Comparison of ENCODE assay signal across 8 mouse cellular contexts in genomic region chr5:103387540-103388026, GRCm38 (mm10). TPM values are rescaled to one million over a fixed set of nuclear protein-coding genes. Genes with fewer than 3 reads are reported as not detected.
DNase-seq lines count a peak whose midpoint lies in the region; ATAC-seq lines count a peak whose summit lies in the region.

No protein-coding gene starts in this region.

- no peak overlapping the region for H3K9ac ChIP-seq in hindbrain, embryonic 12.5 days
- no peak overlapping the region for H3K9ac ChIP-seq in limb, embryonic 13.5 days

- WGBS in hindbrain, embryonic 12.5 days: 59% methylated on average over 8 of the region's 8 CpGs
- 36% methylated on average over 8 of the region's 8 CpGs for WGBS in limb, embryonic 13.5 days

- H3K4me1 ChIP-seq in hindbrain, embryonic 12.5 days: peaks cover 3% of the 10 kb centered on the region; the same call in 1 of the 2 replicates
- H3K4me1 ChIP-seq in limb, embryonic 13.5 days: peaks cover 13% of the 10 kb centered on the region

- DNase-seq in right cerebral cortex, postnatal 10 days (ENCODE audit: low spot score in 2 of 2): peak; percentile 60 to 62
- no peak for DNase-seq in right cerebral cortex, postnatal 36 days (ENCODE audit: low spot score in 2 of 2)
- peak; percentile 58 for DNase-seq in gastrocnemius, adult 18-20 months (ENCODE audit: low spot score)
- peak; percentile 53 for DNase-seq in testis, postnatal 14 days (ENCODE audit: low spot score)
- DNase-seq in layer of hippocampus, adult 11-12 months (ENCODE audit: low spot score): no peak
- DNase-seq in B cell, adult 2 months: no peak

- no peak overlapping the region for H3K4me2 ChIP-seq in hindbrain, embryonic 12.5 days (replicated peaks)
- no peak overlapping the region for H3K4me2 ChIP-seq in limb, embryonic 13.5 days (replicated peaks)

- no peaks in the 10 kb centered on the region for H3K36me3 ChIP-seq in hindbrain, embryonic 12.5 days
- no peaks in the 10 kb centered on the region for H3K36me3 ChIP-seq in limb, embryonic 13.5 days

- no peaks in the 10 kb centered on the region for H3K9me3 ChIP-seq in hindbrain, embryonic 12.5 days (replicated peaks)
- H3K9me3 ChIP-seq in limb, embryonic 13.5 days: no peaks in the 10 kb centered on the region

- H3K27ac ChIP-seq in hindbrain, embryonic 12.5 days: 0 out of 2 replicates have a peak overlapping the region, but pooled peaks have one; percentile 13
- H3K27ac ChIP-seq in limb, embryonic 13.5 days: 0 out of 2 replicates have a peak overlapping the region, but pooled peaks have one; percentile 7

- H3K4me3 ChIP-seq in hindbrain, embryonic 12.5 days: no peak overlapping the region
- H3K4me3 ChIP-seq in limb, embryonic 13.5 days: no peak overlapping the region

- no peaks in the 10 kb centered on the region for H3K27me3 ChIP-seq in hindbrain, embryonic 12.5 days
- H3K27me3 ChIP-seq in limb, embryonic 13.5 days: no peaks in the 10 kb centered on the region

- no peak for ATAC-seq in hindbrain, embryonic 12.5 days (ENCODE audit: low FRiP score)
- ATAC-seq in limb, embryonic 13.5 days (ENCODE audit: low FRiP score, low read depth): peak; percentile 78

RNA-seq across cellular contexts. Expression of gene Ptpn13, which starts 37.4 kb away (rescaled TPM):
- total RNA-seq in gastrocnemius, adult 18-20 months (2021): 1 to 10 TPM; 1.7 to 2.3 TPM
- 19.2 and 19.3 TPM in 2 replicates for polyA plus RNA-seq in hindbrain, embryonic 12.5 days (2016; fragmentation: Nextera tagmentation; extraction: Ambion mirVana)
- polyA plus RNA-seq in limb, embryonic 13.5 days (2015; fragmentation: Nextera tagmentation; extraction: Ambion mirVana): 9.1 and 10.8 TPM in 2 replicates

Comparison
In these comparisons a context has a peak if more than half of its experiments do, and no peak if none do; other contexts are left out.
1. DNase-seq: peak in right cerebral cortex, postnatal 10 days (2 of 2), gastrocnemius, adult 18-20 months (single experiment) and testis, postnatal 14 days (single experiment); none in right cerebral cortex, postnatal 36 days (0 of 2), layer of hippocampus, adult 11-12 months (single experiment) and B cell, adult 2 months (0 of 2).